ENCODE assay signal across 13 mouse cellular contexts in genomic region chr5:33830832-33831231, GRCm38 (mm10). TPM values are rescaled to one million over a fixed set of nuclear protein-coding genes. Genes with fewer than 3 reads are reported as not detected.
A peak's percentile ranks its signal among the peaks of the same experiment; 100 is the strongest.
DNase-seq lines count a peak whose midpoint lies in the region; ATAC-seq and TF ChIP-seq lines count a peak whose summit lies in the region.
"Had no signal": no experiment of that assay in that cellular context is flagged by ENCODE, and none has a peak within 500 bp of the region (broad histone marks: within the 10 kb centered on the region; RNA-seq: fewer than 3 reads in every experiment).

No protein-coding gene starts in this region.

- no peak for TF ChIP-seq EP300 in heart, postnatal 0 days (IDR thresholded peaks at IDR 0.05; ENCODE audit: low read depth)

- no peak for ATAC-seq in heart, postnatal 0 days (ENCODE audit: insufficient read depth, low read depth)
- no peak for ATAC-seq in forebrain, embryonic 13.5 days
- ATAC-seq: midbrain, embryonic 13.5 days had no signal

- H3K9me3 ChIP-seq in heart, postnatal 0 days (replicated peaks; ENCODE audit: control insufficient read depth, low read length): no peaks in the 10 kb centered on the region
- no peaks in the 10 kb centered on the region for H3K9me3 ChIP-seq in forebrain, embryonic 13.5 days (replicated peaks)
- H3K9me3 ChIP-seq: hindbrain, embryonic 15.5 days; midbrain, embryonic 13.5 days; stomach, embryonic 15.5 days had no signal

- H3K36me3 ChIP-seq in heart, postnatal 0 days (replicated peaks; ENCODE audit: control insufficient read depth, insufficient read depth, low read length): no peaks in the 10 kb centered on the region
- no peaks in the 10 kb centered on the region; the same call in 1 of the 2 replicates for H3K36me3 ChIP-seq in spleen, adult 2 months (ENCODE audit: control insufficient read depth, insufficient read depth, low read length)
- H3K36me3 ChIP-seq in forebrain, embryonic 13.5 days (ENCODE audit: poor library complexity, severe bottlenecking): peaks cover 12% of the 10 kb centered on the region; the same call in 1 of the 2 replicates
- H3K36me3 ChIP-seq: hindbrain, embryonic 15.5 days; stomach, embryonic 15.5 days had no signal

- WGBS in heart, postnatal 0 days: 85% methylated on average over 1 of the region's 1 CpGs
- 64% methylated on average over 1 of the region's 1 CpGs for WGBS in spleen, adult 2 months
- WGBS in forebrain, embryonic 13.5 days: 79% methylated on average over 1 of the region's 1 CpGs

- no peaks in the 10 kb centered on the region for H3K27me3 ChIP-seq in heart, postnatal 0 days (ENCODE audit: control insufficient read depth, insufficient read depth, low read length)
- no peaks in the 10 kb centered on the region for H3K27me3 ChIP-seq in spleen, adult 2 months (ENCODE audit: control insufficient read depth, insufficient read depth, low read length)
- H3K27me3 ChIP-seq in forebrain, embryonic 13.5 days: no peaks in the 10 kb centered on the region
- H3K27me3 ChIP-seq: hindbrain, embryonic 15.5 days; midbrain, embryonic 13.5 days; stomach, embryonic 15.5 days had no signal

- no peak for TF ChIP-seq POLR2A in spleen, adult 2 months (IDR thresholded peaks at IDR 0.05; ENCODE audit: low read depth, low read length)

- H3K4me2 ChIP-seq in heart, postnatal 0 days (ENCODE audit: low read depth, low read length): no peak overlapping the region
- H3K4me2 ChIP-seq in forebrain, embryonic 13.5 days: no peak overlapping the region
- H3K4me2 ChIP-seq: hindbrain, embryonic 15.5 days; midbrain, embryonic 13.5 days; stomach, embryonic 15.5 days had no signal

- no peak overlapping the region for H3K4me3 ChIP-seq in heart, postnatal 0 days (ENCODE audit: low read depth, low read length)
- H3K4me3 ChIP-seq in spleen, adult 2 months (ENCODE audit: extremely low read depth, insufficient read depth, insufficient read length): no peak overlapping the region
- no peak overlapping the region for H3K4me3 ChIP-seq in forebrain, embryonic 13.5 days
- H3K4me3 ChIP-seq: hindbrain, embryonic 15.5 days; midbrain, embryonic 13.5 days; stomach, embryonic 15.5 days had no signal

- 0 out of 2 replicates have a peak, but pooled peaks cover 9% of the 10 kb centered on the region for H3K4me1 ChIP-seq in heart, postnatal 0 days (ENCODE audit: control insufficient read depth, insufficient read depth)
- no peaks in the 10 kb centered on the region for H3K4me1 ChIP-seq in spleen, adult 2 months (ENCODE audit: control insufficient read depth, insufficient read depth, insufficient read length)
- peaks cover 16% of the 10 kb centered on the region for H3K4me1 ChIP-seq in forebrain, embryonic 13.5 days
- H3K4me1 ChIP-seq: stomach, embryonic 15.5 days had no signal

- DNase-seq in heart, postnatal 0 days (ENCODE audit: low spot score): no peak
- DNase-seq in heart, adult 18-20 months: no peak
- DNase-seq in spleen, adult 2 months (ENCODE audit: low read depth in 1 of 2, low spot score in 2 of 2): no peak
- DNase-seq in spleen, postnatal 4 days (ENCODE audit: low spot score in 2 of 2): no peak
- DNase-seq in lung, postnatal 14 days: peak; percentile 5
- DNase-seq in heart, postnatal 4 days: no peak
- DNase-seq in right cerebral cortex, adult 2 months (ENCODE audit: low spot score in 2 of 2): no peak
- DNase-seq: gastrocnemius, postnatal 36 days; layer of hippocampus, adult 9-11 months had no signal

- H3K27ac ChIP-seq in heart, postnatal 0 days (ENCODE audit: low read depth): no peak overlapping the region
- H3K27ac ChIP-seq in spleen, adult 2 months (ENCODE audit: insufficient read depth, low read length): no peak overlapping the region
- no peak overlapping the region for H3K27ac ChIP-seq in forebrain, embryonic 13.5 days
- H3K27ac ChIP-seq: hindbrain, embryonic 15.5 days; midbrain, embryonic 13.5 days; stomach, embryonic 15.5 days had no signal

- no peak overlapping the region for H3K9ac ChIP-seq in heart, postnatal 0 days (replicated peaks; ENCODE audit: low read depth, low read length)
- H3K9ac ChIP-seq in forebrain, embryonic 13.5 days: no peak overlapping the region
- H3K9ac ChIP-seq: hindbrain, embryonic 15.5 days; midbrain, embryonic 13.5 days; stomach, embryonic 15.5 days had no signal

- 0 out of 2 replicates have a peak, but pooled peaks have one; percentile 26 for TF ChIP-seq CTCF in heart, postnatal 0 days (IDR thresholded peaks at IDR 0.05; ENCODE audit: low read depth)
- peak; percentile 8; the same call in 1 of the 2 replicates for TF ChIP-seq CTCF in spleen, adult 2 months (IDR thresholded peaks at IDR 0.05; ENCODE audit: extremely low read depth, insufficient read depth, insufficient read length, insufficient replicate concordance)

RNA-seq across cellular contexts. Expression of gene Nsd2, which starts 10.3 kb away (rescaled TPM):
- 11.2 and 27.6 TPM in 2 replicates for total RNA-seq in heart, postnatal 0 days (2014; rRNA removed; ENCODE audit: low replicate concordance)
- 11.8 and 13.6 TPM in 2 replicates for polyA plus RNA-seq in heart, postnatal 0 days (2015; fragmentation: Nextera tagmentation; extraction: Ambion mirVana)
- total RNA-seq in heart, adult 18-20 months (2021): 10 to 100 TPM; 22.2 to 22.8 TPM
- 7.5 and 7.6 TPM in 2 replicates for polyA plus RNA-seq in spleen, adult 2 months (2012; rRNA removed)
- 100 to 1,000 TPM in 1 of 2 experiments, 10 to 100 TPM in 1; 96.1 to 104 TPM for total RNA-seq in heart, postnatal 4 days (2021)
- polyA plus RNA-seq in forebrain, embryonic 13.5 days (2015; fragmentation: Nextera tagmentation; extraction: Ambion mirVana): 83.8 and 86.8 TPM in 2 replicates

RNA-seq across cellular contexts. Expression of gene Letm1, which starts 48.2 kb away (rescaled TPM):
- 34.0 and 36.9 TPM in 2 replicates for total RNA-seq in heart, postnatal 0 days (2014; rRNA removed; ENCODE audit: low replicate concordance)
- polyA plus RNA-seq in heart, postnatal 0 days (2015; fragmentation: Nextera tagmentation; extraction: Ambion mirVana): 63.6 and 68.1 TPM in 2 replicates
- 100 to 1,000 TPM; 141 to 143 TPM for total RNA-seq in heart, adult 18-20 months (2021)
- 33.8 and 39.6 TPM in 2 replicates for polyA plus RNA-seq in spleen, adult 2 months (2012; rRNA removed)
- total RNA-seq in heart, postnatal 4 days (2021): 100 to 1,000 TPM; 101 to 103 TPM
- polyA plus RNA-seq in forebrain, embryonic 13.5 days (2015; fragmentation: Nextera tagmentation; extraction: Ambion mirVana): 47.5 and 50.4 TPM in 2 replicates
